Mouse (Mus musculus) heart, postnatal 10 days (tissue): ENCODE measurements at regions not wholly inside any gene's neighbourhood (a gene's known extent, or its start where the extent isn't known, plus 50 kb on each side); places are given as distances from the start of the nearest gene placed in this dataset.

ENCODE experiments used
- DNase-seq, 2 experiments: peaks; one replicate each; pipeline ENCODE4 v3.0.0; 2021
- intact Hi-C: fragments of 180-260 bp; cut with DNase I; formaldehyde crosslinking; loops from one replicate; pipeline ENCODE4 v1.15.1; 2025

- intact Hi-C loops: no loop called here
- no peak for DNase-seq
These were observed 219.9 kb downstream of the Dhx35 start for GRCm38 (mm10) chr2:159014553-159014952.

GRCm38 (mm10) chr2:159019921-159020534 lies 225.4 kb downstream of the Dhx35 start:
- peak; percentile 2 to 5 for DNase-seq
- intact Hi-C loops: no loop called here

DNA sequence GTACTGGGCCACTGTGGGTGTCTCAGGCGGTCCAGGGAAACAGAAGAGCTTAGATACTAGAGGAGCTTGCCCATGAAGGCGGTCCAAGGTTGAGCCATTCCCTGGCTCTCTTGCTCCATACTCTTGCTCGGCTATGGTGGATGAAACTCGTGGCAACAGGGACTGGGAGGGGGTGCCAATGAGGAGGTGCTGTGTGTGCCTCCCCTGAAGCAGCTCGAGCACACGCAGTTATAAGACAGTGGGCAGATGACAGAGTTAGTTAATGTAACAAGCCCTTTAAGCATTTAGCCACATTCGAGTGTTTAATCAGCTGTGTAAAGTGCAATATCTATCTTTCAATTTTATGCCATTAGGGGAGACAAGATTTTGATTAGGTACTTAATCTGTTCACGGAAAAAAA lies 237.5 kb downstream of the Dhx35 start:
- no peak for DNase-seq
- intact Hi-C loops: no loop called here

DNA sequence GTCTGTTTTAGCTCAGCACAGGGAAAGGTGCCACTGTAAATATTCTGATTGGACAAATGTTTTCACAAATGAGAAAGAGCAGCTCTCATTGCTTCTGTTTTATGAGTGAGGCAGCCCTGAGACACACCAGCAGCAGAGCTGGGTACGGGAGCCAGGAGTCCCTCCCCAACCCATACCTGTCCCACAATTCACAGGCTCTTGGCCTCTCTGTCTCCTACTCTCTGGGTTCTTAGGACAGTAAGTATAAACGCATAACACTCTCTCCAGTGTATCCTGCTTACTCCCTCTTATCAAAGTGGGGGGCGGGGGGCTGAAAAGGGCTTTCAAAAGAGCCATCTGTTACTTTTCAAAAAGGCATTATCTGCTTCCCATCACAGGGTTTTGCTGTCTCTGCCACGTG lies 245.3 kb downstream of the Dhx35 start:
- intact Hi-C loops: no loop called here
- no peak for DNase-seq

DNA sequence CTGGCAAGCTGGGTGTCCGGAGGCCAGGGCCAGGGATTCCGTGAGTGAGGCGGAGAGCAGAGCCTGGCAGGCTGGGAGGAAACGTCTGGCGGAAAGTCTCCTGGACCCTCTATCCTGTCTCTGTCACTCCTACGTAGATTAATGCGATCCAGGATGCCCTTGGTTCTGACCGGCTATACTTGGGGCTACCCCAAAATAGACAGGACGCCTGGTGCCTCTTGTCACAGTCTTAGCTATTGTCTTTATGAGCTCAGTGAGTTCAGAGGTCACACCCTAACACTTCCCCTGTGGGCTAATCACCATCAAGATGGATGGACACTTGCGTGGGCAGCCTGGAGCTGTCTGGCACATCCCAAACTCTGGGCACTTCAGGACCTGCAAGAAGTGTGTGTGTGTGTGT lies 258.9 kb downstream of the Dhx35 start:
- peak; percentile 30 to 35 for DNase-seq
- intact Hi-C loops: loop anchor here (5.0 kb wide), 3 partner anchors 141 to 1524 kb away; partner anchors contain the start of gene Mafb

GRCm38 (mm10) chr2:159053936-159054335 lies 259.3 kb downstream of the Dhx35 start:
- intact Hi-C loops: loop anchor here (2.0 to 5.0 kb wide), 5 partner anchors 111 to 1539 kb away; partner anchors contain the start of gene Mafb
- peak; percentile 64 to 80 for DNase-seq

- intact Hi-C loops: loop anchor here (2.0 to 5.0 kb wide), 5 partner anchors 110 to 1538 kb away; partner anchors contain the start of gene Mafb
- DNase-seq: peak; percentile 18 to 25
These were observed 259.8 kb downstream of the Dhx35 start for GRCm38 (mm10) chr2:159054451-159054850.

GRCm38 (mm10) chr2:159055780-159056179 lies 261.2 kb downstream of the Dhx35 start:
- DNase-seq: no peak
- intact Hi-C loops: loop anchor here (2.0 kb wide), 2 partner anchors 109 to 1537 kb away; no protein-coding TSS in a partner anchor

DNA sequence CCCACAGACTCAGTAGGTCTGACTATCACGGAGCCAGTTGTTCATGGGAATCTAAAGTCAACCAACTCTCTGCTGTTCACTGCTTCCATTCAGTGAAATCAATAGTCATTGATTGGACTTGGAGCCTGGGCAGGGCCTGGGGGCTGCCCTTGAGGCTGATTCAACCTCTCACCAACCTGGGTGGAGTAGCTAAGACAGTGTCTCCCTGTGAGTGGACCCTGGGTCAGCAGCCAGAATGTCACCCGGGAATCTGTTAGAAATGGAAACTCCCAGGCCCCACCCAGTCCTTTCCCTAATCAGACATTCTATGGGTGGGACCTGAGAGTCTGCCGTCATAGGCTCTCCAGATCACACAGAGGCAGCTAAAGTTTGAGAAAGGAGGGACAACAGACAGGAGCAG lies 262.4 kb downstream of the Dhx35 start:
- no peak for DNase-seq
- intact Hi-C loops: no loop called here

GRCm38 (mm10) chr2:159057506-159057905 lies 262.9 kb downstream of the Dhx35 start:
- intact Hi-C loops: no loop called here

DNA sequence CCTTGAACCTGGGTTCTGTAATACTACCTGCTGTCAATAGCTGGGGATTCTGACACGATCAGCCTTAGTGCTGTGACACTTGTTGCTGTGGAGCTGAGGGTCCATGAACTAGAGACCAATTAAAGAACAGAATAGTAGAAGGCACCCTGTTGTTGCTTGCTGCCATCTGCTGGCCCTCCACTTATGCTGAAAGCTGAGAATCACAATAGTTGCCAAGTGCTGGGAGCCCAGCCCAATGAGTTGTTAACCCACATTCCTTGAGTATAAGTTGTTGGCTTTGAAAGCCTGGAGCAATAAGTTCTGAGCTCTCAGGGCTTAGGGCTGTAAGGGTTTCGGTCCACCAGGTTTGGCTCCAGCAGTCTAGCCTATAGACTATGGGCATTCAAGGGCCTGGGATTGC lies 267.7 kb downstream of the Dhx35 start:
- intact Hi-C loops: no loop called here
- DNase-seq: peak; percentile 25 to 50

More at GRCm38 (mm10) chr2:159057506-159057905, 262.9 kb downstream of the Dhx35 start:
- peak; percentile 12 to 21 for DNase-seq

GRCm38 (mm10) chr2:159062666-159063065 lies 268.1 kb downstream of the Dhx35 start:
- intact Hi-C loops: no loop called here
- no peak for DNase-seq

DNA sequence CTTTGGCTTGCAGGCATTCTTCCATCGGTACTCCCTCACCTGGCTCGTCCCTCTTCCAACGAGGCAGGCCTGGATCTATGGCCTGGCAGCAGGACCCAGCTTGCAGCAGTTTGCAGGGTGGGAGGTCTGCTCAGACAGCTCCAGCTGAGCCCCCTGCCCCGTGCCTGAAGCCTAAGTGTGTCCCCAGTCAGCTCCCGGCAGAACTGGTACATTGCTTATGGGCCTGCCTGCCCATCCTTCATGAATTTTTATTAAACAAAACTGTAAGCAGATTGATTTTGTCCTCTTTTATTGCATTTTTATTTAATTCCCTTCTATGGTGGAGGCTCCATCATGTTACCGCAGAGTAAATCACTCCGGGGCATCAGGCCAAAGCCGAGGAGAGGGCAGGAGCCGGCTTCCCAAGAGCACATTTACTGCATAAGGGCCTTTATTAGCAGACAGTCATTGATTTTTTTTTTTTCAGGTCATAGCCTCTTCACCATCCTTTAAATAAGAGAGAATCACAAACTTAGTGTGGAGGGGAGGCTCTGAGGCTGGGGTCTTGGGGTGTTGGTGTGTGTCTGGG lies 269.9 kb downstream of the Dhx35 start:
- intact Hi-C loops: no loop called here
- no peak for DNase-seq

DNA sequence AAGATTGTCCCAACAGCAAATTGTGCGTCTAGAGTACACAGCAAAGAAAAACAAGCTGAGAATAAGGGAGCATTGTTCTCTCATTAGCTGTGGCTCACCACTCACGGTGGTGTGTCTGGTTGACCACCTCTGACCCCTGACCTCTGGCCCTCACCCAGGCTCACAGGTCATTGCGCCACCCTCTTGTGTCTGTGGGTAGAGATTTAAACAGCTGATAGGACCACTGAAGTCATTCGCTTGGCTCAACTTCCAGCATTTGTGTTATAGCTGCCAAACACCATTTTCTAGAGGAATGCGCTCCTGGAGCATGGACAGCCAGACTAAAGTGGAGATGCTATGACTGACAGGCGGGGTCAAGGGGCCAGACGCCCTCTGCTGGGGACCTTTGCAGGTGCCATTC lies 272.9 kb downstream of the Dhx35 start:
- DNase-seq: no peak
- intact Hi-C loops: no loop called here

DNA sequence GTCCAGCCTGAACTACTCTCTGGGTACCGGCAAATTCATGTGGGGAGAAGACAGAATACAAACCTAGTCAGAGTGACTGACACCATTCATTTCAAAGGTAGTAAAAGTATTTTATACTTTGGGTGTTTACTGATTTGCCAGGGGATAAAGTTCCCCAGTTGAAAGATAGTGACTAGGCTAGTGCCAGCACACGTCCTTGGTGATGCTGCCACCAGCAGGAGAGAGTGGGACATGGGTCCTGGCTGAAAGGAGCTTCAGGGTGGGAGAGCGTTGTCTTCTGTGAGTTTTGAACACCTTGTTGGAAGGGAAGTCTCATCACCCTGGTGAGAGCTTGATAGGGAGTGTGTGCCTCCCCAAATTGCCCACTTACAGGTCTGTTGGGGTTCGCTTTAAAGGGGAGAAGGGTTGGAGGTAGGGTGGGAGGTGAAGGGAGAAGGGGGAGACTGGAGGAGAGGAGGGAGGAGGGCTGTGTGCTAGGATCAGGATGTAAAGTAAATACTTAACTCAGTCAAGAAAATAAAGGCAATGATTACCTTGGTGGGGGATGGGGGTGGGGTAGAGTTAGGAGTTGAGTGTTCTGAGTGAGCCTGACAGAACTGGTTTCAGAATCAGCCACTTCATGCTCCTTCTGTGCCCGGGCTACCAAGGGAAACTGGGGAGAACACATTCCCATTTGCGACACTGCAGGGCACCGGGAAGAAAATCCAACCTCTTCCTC lies 273.9 kb downstream of the Dhx35 start:
- intact Hi-C loops: no loop called here
- DNase-seq: no peak

- intact Hi-C loops: no loop called here
- DNase-seq: no peak
These were observed 274.6 kb downstream of the Dhx35 start for GRCm38 (mm10) chr2:159069180-159069579.

DNA sequence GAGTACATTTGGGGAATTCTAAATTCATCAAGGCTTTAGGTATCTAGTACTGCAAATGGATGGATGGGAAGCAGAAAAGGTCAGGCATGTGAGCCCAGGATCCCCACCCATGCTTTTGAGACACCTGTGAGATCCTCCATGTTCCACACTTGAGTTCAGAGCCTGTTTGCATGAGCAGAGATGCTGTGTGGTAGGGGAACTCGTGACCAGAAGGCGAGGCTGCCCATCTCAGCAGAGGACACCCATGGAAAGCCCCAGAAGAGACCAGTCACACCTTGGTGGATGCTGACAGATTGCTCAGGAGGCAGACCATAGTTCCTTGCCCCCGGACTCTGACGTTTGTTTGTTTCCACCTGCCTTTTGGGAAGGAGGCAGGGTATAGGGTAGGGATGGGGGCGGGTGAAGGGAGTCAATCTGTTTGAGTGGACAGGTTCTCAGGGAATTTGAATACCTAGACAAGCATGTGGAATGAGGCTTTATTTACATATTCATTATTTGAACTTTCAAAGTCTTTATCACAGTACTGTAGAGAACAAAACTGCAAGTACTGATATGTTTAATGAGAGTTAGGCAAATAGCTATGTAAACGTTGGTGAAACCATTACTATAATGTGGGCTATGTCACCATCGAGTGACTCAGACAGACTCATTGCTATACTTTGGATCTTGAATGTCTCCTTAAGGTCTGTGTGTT lies 278.5 kb downstream of the Dhx35 start:
- intact Hi-C loops: no loop called here
- no peak for DNase-seq

DNA sequence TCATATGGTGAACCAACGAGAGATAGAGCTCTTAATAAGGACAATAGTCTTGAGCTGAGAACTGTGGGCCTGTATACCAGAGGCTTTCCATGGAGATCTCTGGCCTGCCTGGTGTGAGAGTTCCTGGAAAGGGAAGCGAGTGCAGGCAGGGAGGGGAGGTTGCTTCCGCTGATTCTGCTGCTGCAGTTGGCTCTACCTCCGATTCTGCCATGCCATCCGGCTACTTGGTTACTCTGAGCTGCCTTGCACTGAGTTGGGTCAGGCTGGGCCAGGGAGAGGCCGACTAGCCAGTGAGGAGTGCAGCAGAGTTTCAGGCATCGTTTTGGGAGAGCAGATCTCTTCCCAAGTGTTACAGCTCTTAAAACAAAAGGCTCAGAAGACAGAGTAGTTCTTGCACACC lies 285.2 kb downstream of the Dhx35 start:
- DNase-seq: no peak
- intact Hi-C loops: no loop called here

GRCm38 (mm10) chr2:159080784-159081544 lies 286.4 kb downstream of the Dhx35 start:
- no peak for DNase-seq
- intact Hi-C loops: no loop called here

- DNase-seq: no peak
- intact Hi-C loops: no loop called here
These were observed 292.2 kb downstream of the Dhx35 start for GRCm38 (mm10) chr2:159086836-159087235.
